Comparison of ENCODE assay signal across 8 mouse cellular contexts in the genomic region with DNA sequence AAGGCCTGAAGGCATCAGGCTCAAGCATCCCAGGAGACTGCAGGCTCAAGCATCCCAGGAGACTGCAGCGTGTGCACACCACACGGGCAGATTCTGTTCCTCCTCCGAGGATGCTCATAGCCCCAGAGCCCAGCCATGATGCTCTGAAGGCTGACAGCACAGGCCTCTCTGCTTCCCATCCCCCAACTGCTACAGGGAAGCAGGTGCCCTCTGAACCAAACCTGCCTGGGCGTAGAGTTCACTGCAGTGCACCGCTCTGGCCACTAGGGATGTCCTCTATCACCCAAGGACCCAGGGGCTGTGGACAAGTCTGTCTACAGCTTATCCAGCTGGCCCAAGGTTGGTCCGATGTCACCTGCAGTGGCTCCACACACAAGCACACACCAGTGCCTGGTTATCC. TPM values are rescaled to one million over a fixed set of nuclear protein-coding genes. Genes with fewer than 3 reads are reported as not detected.
DNase-seq lines count a peak whose midpoint lies in the region; ATAC-seq and TF ChIP-seq lines count a peak whose summit lies in the region.

No protein-coding gene starts in this region.

- WGBS in embryonic facial prominence, embryonic 11.5 days: 41% methylated on average over 6 of the region's 6 CpGs
- WGBS in lung, postnatal 0 days: 37% methylated on average over 6 of the region's 6 CpGs

- H3K4me1 ChIP-seq in MEL (ENCODE audit: control insufficient read depth in 1 of 2, insufficient read depth in 2 of 2, low read length in 2 of 2): peaks cover 0 to 5% of the 10 kb centered on the region in 2 experiments; a peak in 2 of 4 replicates
- peaks cover 2% of the 10 kb centered on the region for H3K4me1 ChIP-seq in embryonic facial prominence, embryonic 11.5 days (ENCODE audit: control insufficient read depth, insufficient read depth, low read length)
- H3K4me1 ChIP-seq in lung, postnatal 0 days (ENCODE audit: insufficient read depth, low read depth, low read length): no peaks in the 10 kb centered on the region; the same call in 1 of the 2 replicates

- TF ChIP-seq CTCF in MEL (IDR thresholded peaks at IDR 0.05 in 2 of 3, conservative IDR thresholded peaks at IDR 0.05 in 1 of 3; ENCODE audit: control insufficient read depth in 1 of 3, insufficient read depth in 1 of 3, low read depth in 2 of 3, low read length in 3 of 3, poor library complexity in 1 of 3, severe bottlenecking in 1 of 3): peak; percentile 58 to 65 (median 60)
- peak; percentile 81 for TF ChIP-seq CTCF in lung, postnatal 0 days (IDR thresholded peaks at IDR 0.05)

- TF ChIP-seq POLR2A in MEL (IDR thresholded peaks at IDR 0.05; ENCODE audit: control insufficient read depth in 1 of 2, insufficient read depth in 1 of 2, low read depth in 1 of 2, low read length in 2 of 2, poor library complexity in 1 of 2): no peak

- peaks cover 15% of the 10 kb centered on the region for H3K79me2 ChIP-seq in MEL (ENCODE audit: control insufficient read depth, insufficient read depth, low read length, poor library complexity)

- H3K36me3 ChIP-seq in MEL (ENCODE audit: control insufficient read depth in 1 of 2, insufficient read depth in 2 of 2, low read length in 2 of 2): peaks cover 0 to 2% of the 10 kb centered on the region in 2 experiments; a peak in 2 of 4 replicates
- H3K36me3 ChIP-seq in embryonic facial prominence, embryonic 11.5 days (replicated peaks; ENCODE audit: control insufficient read depth, insufficient read depth, low read depth, low read length): no peaks in the 10 kb centered on the region
- H3K36me3 ChIP-seq in lung, postnatal 0 days (ENCODE audit: insufficient read depth, low read length): no peaks in the 10 kb centered on the region

- H3K27ac ChIP-seq in MEL (ENCODE audit: control insufficient read depth, low read depth, low read length): no peak overlapping the region
- no peak overlapping the region; the same call in 1 of the 2 replicates for H3K27ac ChIP-seq in embryonic facial prominence, embryonic 11.5 days (replicated peaks; ENCODE audit: low read depth, low read length)
- no peak overlapping the region for H3K27ac ChIP-seq in lung, postnatal 0 days (ENCODE audit: low read length)

- no peak overlapping the region for H3K9ac ChIP-seq in MEL (ENCODE audit: control insufficient read depth, low read depth, low read length, poor library complexity, severe bottlenecking)
- no peak overlapping the region for H3K9ac ChIP-seq in embryonic facial prominence, embryonic 11.5 days (replicated peaks; ENCODE audit: low read length)
- H3K9ac ChIP-seq in lung, postnatal 0 days (replicated peaks; ENCODE audit: low read depth): no peak overlapping the region

- no peak for ATAC-seq in embryonic facial prominence, embryonic 11.5 days (replicated peaks; ENCODE audit: insufficient number of reproducible peaks, low FRiP score, low TSS enrichment, low read depth)
- ATAC-seq in lung, postnatal 0 days: peak; percentile 63; the same call in 1 of the 2 replicates

- no peaks in the 10 kb centered on the region for H3K9me3 ChIP-seq in MEL (replicated peaks; ENCODE audit: insufficient read depth, low read length)
- no peaks in the 10 kb centered on the region for H3K9me3 ChIP-seq in embryonic facial prominence, embryonic 11.5 days (replicated peaks; ENCODE audit: control insufficient read depth, low read length)
- H3K9me3 ChIP-seq in lung, postnatal 0 days (ENCODE audit: low read length): no peaks in the 10 kb centered on the region

- no peaks in the 10 kb centered on the region for H3K27me3 ChIP-seq in MEL (ENCODE audit: control insufficient read depth in 1 of 2, insufficient read depth in 2 of 2, low read length in 2 of 2)
- H3K27me3 ChIP-seq in embryonic facial prominence, embryonic 11.5 days (ENCODE audit: control insufficient read depth, insufficient read depth, low read length): no peaks in the 10 kb centered on the region
- H3K27me3 ChIP-seq in lung, postnatal 0 days (replicated peaks; ENCODE audit: insufficient read depth, low read length): no peaks in the 10 kb centered on the region

- DNase-seq in adrenal gland, postnatal 10 days: peak; percentile 57
- DNase-seq in adrenal gland, adult 8-10 months: no peak
- DNase-seq in MEL (ENCODE audit: low read depth, low spot score): peak; percentile 54
- peak; percentile 58 for DNase-seq in embryonic facial prominence, embryonic 11.5 days (ENCODE audit: low spot score)
- peak; percentile 69 for DNase-seq in kidney, adult 11 months
- DNase-seq in lung, postnatal 0 days (ENCODE audit: low spot score): peak; percentile 51
- DNase-seq in spleen, adult 12 weeks (ENCODE audit: low spot score): peak; percentile 31
- no peak for DNase-seq in frontal cortex, adult 2 months (ENCODE audit: extremely low spot score in 1 of 2, low spot score in 1 of 2)

- TF ChIP-seq RAD21 in MEL (IDR thresholded peaks at IDR 0.05; ENCODE audit: low read depth, low read length): no peak; the same call in none of the 2 replicates

- H3K4me3 ChIP-seq in MEL (ENCODE audit: control insufficient read depth in 1 of 2, insufficient read depth in 1 of 2, low read depth in 2 of 2, low read length in 2 of 2): no peak overlapping the region
- no peak overlapping the region for H3K4me3 ChIP-seq in embryonic facial prominence, embryonic 11.5 days (ENCODE audit: low read depth, low read length)
- no peak overlapping the region for H3K4me3 ChIP-seq in lung, postnatal 0 days (ENCODE audit: low read depth, low read length)

- TF ChIP-seq EP300 in MEL (IDR thresholded peaks at IDR 0.05; ENCODE audit: low read depth in 1 of 2, low read length in 2 of 2): no peak
- no peak for TF ChIP-seq EP300 in lung, postnatal 0 days (IDR thresholded peaks at IDR 0.05)

- H3K4me2 ChIP-seq in embryonic facial prominence, embryonic 11.5 days (ENCODE audit: low read depth, low read length): no peak overlapping the region
- no peak overlapping the region for H3K4me2 ChIP-seq in lung, postnatal 0 days (replicated peaks; ENCODE audit: low read depth, low read length)

TF ChIP-seq in MEL, 35 proteins besides CTCF, POLR2A, EP300 and RAD21:
- no peak for TF ChIP-seq MAFK (IDR thresholded peaks at IDR 0.05; ENCODE audit: borderline replicate concordance, low read depth, low read length)
- no peak for TF ChIP-seq POLR2AphosphoS2 (IDR thresholded peaks at IDR 0.05; ENCODE audit: low read length)
- TF ChIP-seq CHD1 (IDR thresholded peaks at IDR 0.05; ENCODE audit: low read depth, low read length): no peak
- TF ChIP-seq SIN3A (IDR thresholded peaks at IDR 0.05; ENCODE audit: low read length): no peak
- TF ChIP-seq HCFC1 (IDR thresholded peaks at IDR 0.05; ENCODE audit: low read depth, low read length): no peak
- no peak for TF ChIP-seq NELFE (IDR thresholded peaks at IDR 0.05; ENCODE audit: low read depth, low read length)
- TF ChIP-seq ZKSCAN1 (IDR thresholded peaks at IDR 0.05; ENCODE audit: low read depth, low read length): no peak
- no peak for TF ChIP-seq CHD2 (IDR thresholded peaks at IDR 0.05; ENCODE audit: low read length)
- no peak for TF ChIP-seq ZC3H11A (IDR thresholded peaks at IDR 0.05; ENCODE audit: low read depth, low read length)
- no peak for TF ChIP-seq ZNF384 (IDR thresholded peaks at IDR 0.05; ENCODE audit: low read depth, low read length)
- no peak for TF ChIP-seq ETS1 (IDR thresholded peaks at IDR 0.05; ENCODE audit: low read depth, low read length)
- TF ChIP-seq NRF1 (IDR thresholded peaks at IDR 0.05; ENCODE audit: insufficient read depth, low read depth, low read length, poor library complexity, severe bottlenecking): no peak
- no peak for TF ChIP-seq MAX (IDR thresholded peaks at IDR 0.05; ENCODE audit: low read length)

RNA-seq across cellular contexts. Expression of a gene that starts 12.9 kb away (rescaled TPM):
- 10 to 100 TPM; 32.4 to 37.4 TPM for total RNA-seq in adrenal gland, postnatal 10 days (2021)
- 10 to 100 TPM; 59.3 to 64.9 (median 62.6) TPM for total RNA-seq in adrenal gland, adult 8-10 months (2022)
- total RNA-seq in MEL (2012; rRNA removed): 53.2 and 57.7 TPM in 2 replicates
- polyA plus RNA-seq in MEL (2012; ENCODE audit: insufficient read depth in 1 of 2, insufficient read length in 2 of 2, low read depth in 1 of 2, low replicate concordance in 2 of 2, missing spikeins in 1 of 2): 10 to 100 TPM in 1 of 2 experiments, not detected in 1; 69.6 TPM
- polyA plus RNA-seq in embryonic facial prominence, embryonic 11.5 days (2014; fragmentation: Nextera tagmentation; extraction: Ambion mirVana): 47.8 and 48.4 TPM in 2 replicates
- 151 and 155 TPM in 2 replicates for polyA plus RNA-seq in lung, postnatal 0 days (2015; fragmentation: Nextera tagmentation; extraction: Ambion mirVana)
- 50.2 and 51.9 TPM in 2 replicates for polyA plus RNA-seq in frontal cortex, adult 2 months (2012; rRNA removed)

Comparison
In these comparisons a context has a peak if more than half of its experiments do, and no peak if none do; other contexts are left out.
1. DNase-seq: peak in adrenal gland, postnatal 10 days (single experiment), MEL (single experiment), embryonic facial prominence, embryonic 11.5 days (single experiment), kidney, adult 11 months (single experiment), lung, postnatal 0 days (single experiment) and spleen, adult 12 weeks (single experiment); none in adrenal gland, adult 8-10 months (single experiment) and frontal cortex, adult 2 months (0 of 2).